In the genomic region with DNA sequence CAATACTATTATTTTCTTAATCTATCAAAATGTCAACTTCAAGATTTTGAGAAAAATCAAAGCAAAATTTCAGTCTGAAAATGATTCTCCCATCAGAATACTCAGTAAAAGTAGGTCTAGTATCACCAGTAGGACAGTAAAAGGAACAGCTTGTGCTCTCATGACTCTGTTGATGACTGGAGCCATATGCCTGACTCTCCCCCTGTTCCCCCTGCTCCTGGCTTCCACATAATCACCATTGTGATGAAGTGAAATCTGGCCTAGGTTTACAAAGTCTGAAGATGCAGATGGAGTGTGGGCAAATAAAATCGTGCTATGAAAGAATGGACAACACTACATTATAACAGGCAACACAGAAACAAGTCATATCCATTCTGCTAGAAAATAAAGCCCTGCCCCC, we compare ENCODE assay signal across 18 mouse cellular contexts.
"Had no signal": no experiment of that assay in that cellular context is flagged by ENCODE, and none has a peak within 500 bp of the region (broad histone marks: within the 10 kb centered on the region; RNA-seq: fewer than 3 reads in every experiment).

No protein-coding gene starts in this region.

- H3K27me3 ChIP-seq: limb, embryonic 13.5 days; liver, embryonic 12.5 days; liver, embryonic 15.5 days; lung, embryonic 15.5 days; neural tube, embryonic 13.5 days had no signal

- H3K9me3 ChIP-seq: limb, embryonic 10.5 days; limb, embryonic 13.5 days; liver, embryonic 12.5 days; liver, embryonic 15.5 days; lung, embryonic 15.5 days; neural tube, embryonic 13.5 days had no signal

- H3K4me1 ChIP-seq: limb, embryonic 10.5 days; limb, embryonic 13.5 days; liver, embryonic 12.5 days; liver, embryonic 15.5 days; lung, embryonic 15.5 days; neural tube, embryonic 13.5 days had no signal

- DNase-seq: kidney, adult 18-20 months; kidney, adult 9 months; kidney, postnatal 14 days; kidney, postnatal 4 days; liver; lung, adult 18-20 months; lung, postnatal 14 days; thymus, adult 18-20 months; thymus, postnatal 36 days had no signal

- H3K27ac ChIP-seq: limb, embryonic 10.5 days; limb, embryonic 13.5 days; liver, embryonic 12.5 days; liver, embryonic 15.5 days; lung, embryonic 15.5 days; macrophage; neural tube, embryonic 13.5 days had no signal

- H3K36me3 ChIP-seq: limb, embryonic 10.5 days; limb, embryonic 13.5 days; liver, embryonic 12.5 days; liver, embryonic 15.5 days; lung, embryonic 15.5 days; neural tube, embryonic 13.5 days had no signal

- H3K4me2 ChIP-seq: limb, embryonic 13.5 days; liver, embryonic 12.5 days; liver, embryonic 15.5 days; lung, embryonic 15.5 days; neural tube, embryonic 13.5 days had no signal

- ATAC-seq: liver, embryonic 12.5 days; midbrain, embryonic 16.5 days had no signal

- H3K9ac ChIP-seq: limb, embryonic 13.5 days; liver, embryonic 12.5 days; liver, embryonic 15.5 days; lung, embryonic 15.5 days; neural tube, embryonic 13.5 days had no signal

- H3K4me3 ChIP-seq: limb, embryonic 10.5 days; limb, embryonic 13.5 days; liver, embryonic 12.5 days; liver, embryonic 15.5 days; lung, embryonic 15.5 days; myocyte; neural tube, embryonic 13.5 days had no signal
